Mouse (Mus musculus) MEL (cell line): Measurements from ENCODE around the gene Ankmy1. TPM values are rescaled to one million over a fixed set of nuclear protein-coding genes. Genes with fewer than 3 reads are reported as not detected.

Source experiments
- DNase-seq: peaks from one replicate; pipeline ENCODE4 v3.0.0; 2011; ENCODE audit warnings: low read depth, low spot score
- H3K27ac ChIP-seq: 2 replicates; pipeline ENCODE4 v1.5.1; 2012; ENCODE audit warnings: low read depth, mild to moderate bottlenecking, control low read depth, low read length, moderate library complexity; ENCODE audit not compliant: control insufficient read depth
- H3K27me3 ChIP-seq, 2 experiments: fragments of 150-350 bp in 1 of 2; sonication (generic) in 1 of 2; 2 replicates each; pipeline ENCODE4 v1.6.1; 2012; ENCODE audit warnings: low read length in 2 of 2, mild to moderate bottlenecking in 2 of 2, improper control_type of control experiment in 1 of 2, moderate library complexity in 1 of 2; ENCODE audit not compliant: insufficient read depth in 2 of 2, control insufficient read depth in 1 of 2
- H3K36me3 ChIP-seq, 2 experiments: 2 replicates each; pipeline ENCODE4 v1.6.1; 2012 to 2014; ENCODE audit warnings: low read length in 2 of 2, improper control_type of control experiment in 1 of 2, inconsistent platforms in 1 of 2, mild to moderate bottlenecking in 1 of 2; ENCODE audit not compliant: insufficient read depth in 2 of 2, control insufficient read depth in 1 of 2
- H3K4me1 ChIP-seq, 2 experiments: fragments of 150-350 bp in 1 of 2; sonication (generic) in 1 of 2; 2 replicates each; pipeline ENCODE4 v1.6.1; 2012; ENCODE audit warnings: low read length in 2 of 2, improper control_type of control experiment in 1 of 2, mild to moderate bottlenecking in 1 of 2; ENCODE audit not compliant: insufficient read depth in 2 of 2, control insufficient read depth in 1 of 2
- H3K4me3 ChIP-seq, 2 experiments: fragments of 150-350 bp in 1 of 2; sonication (generic) in 1 of 2; 2 replicates each; pipeline ENCODE4 v1.5.1; 2012; ENCODE audit warnings: low read depth in 2 of 2, low read length in 2 of 2, mild to moderate bottlenecking in 2 of 2, moderate library complexity in 2 of 2, control low read depth in 1 of 2, improper control_type of control experiment in 1 of 2; ENCODE audit not compliant: control insufficient read depth in 1 of 2, insufficient read depth in 1 of 2
- H3K79me2 ChIP-seq: 2 replicates; pipeline ENCODE4 v1.6.1; 2012; ENCODE audit warnings: mild to moderate bottlenecking, low read length, moderate library complexity; ENCODE audit not compliant: control insufficient read depth, poor library complexity, insufficient read depth
- H3K9ac ChIP-seq: 2 replicates; pipeline ENCODE4 v1.6.1; 2012; ENCODE audit warnings: low read depth, mild to moderate bottlenecking, control low read depth, low read length, moderate library complexity; ENCODE audit not compliant: control insufficient read depth, poor library complexity, severe bottlenecking
- H3K9me3 ChIP-seq: fragments of 150-350 bp; sonication (generic); replicated peaks from 2 replicates; pipeline ENCODE4 v1.6.1; 2012; ENCODE audit warnings: mild to moderate bottlenecking, low read length, improper control_type of control experiment, moderate library complexity; ENCODE audit not compliant: insufficient read depth
- BHLHE40 ChIP-seq: IDR thresholded peaks from 2 replicates; pipeline ENCODE4 v1.6.1; 2012; ENCODE audit warnings: low read depth, mild to moderate bottlenecking, inconsistent platforms, low read length, improper control_type of control experiment, borderline replicate concordance
- HCFC1 ChIP-seq: IDR thresholded peaks from 2 replicates; pipeline ENCODE4 v1.6.1; 2012; ENCODE audit warnings: low read depth, mild to moderate bottlenecking, inconsistent platforms, low read length, improper control_type of control experiment, moderate library complexity
- MAZ ChIP-seq: IDR thresholded peaks from 2 replicates; pipeline ENCODE4 v1.6.1; 2012; ENCODE audit warnings: low read depth, mild to moderate bottlenecking, inconsistent platforms, low read length, improper control_type of control experiment
- MEF2A ChIP-seq: IDR thresholded peaks from 2 replicates; pipeline ENCODE4 v1.6.1; 2014; ENCODE audit warnings: low read depth, mild to moderate bottlenecking, inconsistent platforms, low read length, improper control_type of control experiment; ENCODE audit not compliant: poor library complexity, insufficient replicate concordance, severe bottlenecking; ENCODE audit errors: extremely low read depth
- NELFE ChIP-seq: IDR thresholded peaks from 2 replicates; pipeline ENCODE4 v1.6.1; 2011; ENCODE audit warnings: low read depth, low read length, improper control_type of control experiment
- POLR2AphosphoS5 ChIP-seq: IDR thresholded peaks from 2 replicates; pipeline ENCODE4 v1.6.1; 2012; ENCODE audit warnings: low read depth, borderline replicate concordance, mild to moderate bottlenecking, inconsistent platforms, low read length, moderate library complexity, mixed read lengths
- RCOR1 ChIP-seq: IDR thresholded peaks from 2 replicates; pipeline ENCODE4 v1.6.1; 2012; ENCODE audit warnings: low read depth, mild to moderate bottlenecking, inconsistent platforms, low read length, improper control_type of control experiment
- SIN3A ChIP-seq: IDR thresholded peaks from 2 replicates; pipeline ENCODE4 v1.6.1; 2012; ENCODE audit warnings: low read length, improper control_type of control experiment, inconsistent platforms
- TBP ChIP-seq: IDR thresholded peaks from 2 replicates; pipeline ENCODE4 v1.8.0; 2011; ENCODE audit warnings: low read depth, low read length, improper control_type of control experiment
- USF1 ChIP-seq: IDR thresholded peaks from 2 replicates; pipeline ENCODE4 v1.6.1; 2014; ENCODE audit warnings: low read depth, mild to moderate bottlenecking, inconsistent platforms, low read length, improper control_type of control experiment, moderate library complexity
- ZKSCAN1 ChIP-seq: IDR thresholded peaks from 2 replicates; pipeline ENCODE4 v1.6.1; 2012; ENCODE audit warnings: low read depth, mild to moderate bottlenecking, inconsistent platforms, low read length, improper control_type of control experiment, moderate library complexity
- ZNF384 ChIP-seq: IDR thresholded peaks from 2 replicates; pipeline ENCODE4 v1.6.1; 2012; ENCODE audit warnings: low read depth, mild to moderate bottlenecking, inconsistent platforms, low read length, improper control_type of control experiment
- polyA plus RNA-seq, 2 experiments: library from polyadenylated mRNA; stranded (reverse) in 1 of 2; unstranded in 1 of 2; fragments of >175 nt in 1 of 2; fragments of >200 nt in 1 of 2; gene quantifications; 2 replicates each; pipeline versions ENCODE4 v1.2.1 to v1.2.4; 2012; ENCODE audit warnings: low replicate concordance in 2 of 2, low read depth in 1 of 2; ENCODE audit not compliant: insufficient read length in 2 of 2, insufficient read depth in 1 of 2, missing spikeins in 1 of 2
- total RNA-seq: library from RNA; depleted of rRNA; stranded (reverse); fragments of 300-350 nt; gene quantifications from 2 replicates; pipeline ENCODE4 v1.2.3, GENCODE M21; 2012

Gene Ankmy1
- total and polyA plus RNA-seq, 3 experiments, result 0.08 TPM; not detected in 2

- TF ChIP-seq ZNF384, result no peak
- peak; percentile 97 for TF ChIP-seq HCFC1
- TF ChIP-seq ZKSCAN1, result no peak
Measured at GRCm38 (mm10) chr1:92934182-92934827, 31.6 kb upstream of the Ankmy1 start, which contains the start of gene Capn10 (continued).

DNA sequence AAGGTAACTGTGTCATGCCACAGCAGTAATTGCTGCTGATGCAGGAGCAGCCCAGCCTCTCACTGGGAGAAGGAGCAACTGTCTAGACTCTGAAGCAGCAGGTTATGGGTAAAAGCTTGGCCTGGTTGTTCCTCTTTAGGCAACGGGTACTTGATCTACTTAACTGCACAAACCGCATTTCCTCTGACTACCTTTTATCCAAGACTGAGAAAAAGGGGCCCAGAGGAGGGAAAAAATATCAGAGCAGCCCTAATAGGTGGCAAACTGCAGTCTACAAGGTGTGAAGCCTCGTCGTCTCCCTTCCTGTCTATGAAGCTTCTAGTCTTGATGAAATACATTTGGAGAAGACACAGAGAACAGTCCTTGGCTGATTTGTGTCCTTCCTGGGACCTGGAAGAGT lies 30.9 kb upstream of the Ankmy1 start:
- H3K79me2 ChIP-seq, result peaks cover 12% of the 10 kb centered on the region
- H3K27ac ChIP-seq, result peak overlapping the region; percentile 90
- H3K27me3 ChIP-seq, result no peaks in the 10 kb centered on the region
- H3K4me1 ChIP-seq, result peaks cover 4 to 22% of the 10 kb centered on the region in 2 experiments
- peak overlapping the region; percentile 80 for H3K9ac ChIP-seq
- H3K9me3 ChIP-seq, result no peaks in the 10 kb centered on the region
- TF ChIP-seq TBP, result 0 out of 2 replicates have a peak, but pooled peaks have one; percentile 39
- TF ChIP-seq POLR2AphosphoS5, result no peak
- H3K36me3 ChIP-seq, result peaks cover 0 to 13% of the 10 kb centered on the region in 2 experiments; a peak in 2 of 4 replicates
- DNase-seq, result peak; percentile 81
- H3K4me3 ChIP-seq, result peak overlapping the region; percentile 63 to 85

- Histone ChIP-seq H3K27me3 (peaks cover 0 to 4% of the 10 kb centered on the region in 2 experiments; a peak in 1 of 4 replicates), H3K4me1 (peaks cover 2 to 11% of the 10 kb centered on the region in 2 experiments; a peak in 3 of 4 replicates), H3K36me3 (peaks cover 0 to 6% of the 10 kb centered on the region in 2 experiments; a peak in 2 of 4 replicates), H3K9me3 (no peaks in the 10 kb centered on the region), H3K79me2 (peaks cover 9% of the 10 kb centered on the region), H3K9ac (no peak overlapping the region), H3K4me3 (no peak overlapping the region), H3K27ac (no peak overlapping the region)
- TF ChIP-seq USF1 (peak; percentile 57; the same call in 1 of the 2 replicates), NELFE (no peak), RCOR1 (no peak)
- DNase-seq, result no peak
Measured at GRCm38 (mm10) chr1:92930171-92930706, 27.5 kb upstream of the Ankmy1 start.

DNA sequence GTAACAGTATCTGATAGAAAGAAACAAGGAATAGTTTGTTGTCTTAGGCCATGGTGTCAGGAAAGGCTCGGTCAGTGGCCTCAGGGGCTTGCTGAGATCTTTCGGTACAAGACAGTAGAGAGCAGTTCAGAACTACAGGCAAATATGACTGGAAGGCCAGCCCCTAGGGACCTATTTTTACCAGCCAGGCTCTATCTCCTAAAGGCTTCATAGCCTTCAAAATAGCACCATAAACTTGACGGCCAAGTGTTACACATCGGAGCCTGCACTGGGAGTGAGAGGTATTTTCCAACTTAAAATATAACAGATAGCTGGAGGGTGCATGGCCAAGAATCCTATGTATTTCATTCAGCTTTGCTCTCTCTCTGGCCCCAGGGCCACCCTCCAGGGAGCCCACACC lies 18.8 kb upstream of the Ankmy1 start:
- H3K9ac ChIP-seq, result no peak overlapping the region
- H3K4me1 ChIP-seq, result peaks cover 0 to 6% of the 10 kb centered on the region in 2 experiments; a peak in 1 of 4 replicates
- no peak for DNase-seq
- H3K79me2 ChIP-seq, result no peaks in the 10 kb centered on the region
- H3K36me3 ChIP-seq, result no peaks in the 10 kb centered on the region; a peak in 1 of 4 replicates
- no peaks in the 10 kb centered on the region for H3K9me3 ChIP-seq
- no peak overlapping the region for H3K27ac ChIP-seq
- H3K4me3 ChIP-seq, result no peak overlapping the region
- H3K27me3 ChIP-seq, result no peaks in the 10 kb centered on the region
- TF ChIP-seq MAZ (no peak), SIN3A (no peak), MEF2A (no peak), BHLHE40 (no peak)
- TF ChIP-seq, all 39 proteins: peak for 0
